Mouse (Mus musculus) adrenal gland, postnatal 10 days (tissue): ENCODE measurements around the gene Uap1. TPM values are rescaled to one million over a fixed set of nuclear protein-coding genes. Genes with fewer than 3 reads are reported as not detected.

Experiments
- DNase-seq: peaks from one replicate; pipeline ENCODE4 v3.0.0; 2021; ENCODE audit warnings: mixed read lengths
- long read RNA-seq, 2 experiments: library from polyadenylated mRNA; stranded (forward); transcript quantifications; one replicate each; pipeline ENCODE4 v2.0.0; 2021
- total RNA-seq, 2 experiments: library from RNA; stranded (reverse); gene quantifications; 2 replicates each; pipeline ENCODE4 v1.2.3; 2021

The Uap1 gene
- 10 to 100 TPM; 55.3 to 61.6 TPM for total RNA-seq
- long read RNA-seq, experiment 1, transcript Uap1-202 (10 exons, 2,311 nt) = minor isoform, 39 of 130 reads
- long read RNA-seq, experiment 1, transcript Uap1-203 (11 exons, 2,287 nt) = major isoform, 64 of 130 reads
- long read RNA-seq, experiment 1, transcript Uap1-201 (11 exons, 2,283 nt) = minor isoform, 13 of 130 reads
- long read RNA-seq, experiment 1, partial matches to known transcripts = 6 of 130 reads
- long read RNA-seq, experiment 1, other reads (novel, unspliced or antisense) = 7 of 130 reads
- long read RNA-seq, experiment 2, transcript Uap1-201 (11 exons, 2,283 nt) = minor isoform, 5 of 54 reads
- long read RNA-seq, experiment 2, transcript Uap1-203 (11 exons, 2,287 nt) = major isoform, 26 of 54 reads
- long read RNA-seq, experiment 2, transcript Uap1-202 (10 exons, 2,311 nt) = minor isoform, 18 of 54 reads
- long read RNA-seq, experiment 2, partial matches to known transcripts = 3 of 54 reads
- long read RNA-seq, experiment 2, other reads (novel, unspliced or antisense) = 1 of 54 reads

DNA sequence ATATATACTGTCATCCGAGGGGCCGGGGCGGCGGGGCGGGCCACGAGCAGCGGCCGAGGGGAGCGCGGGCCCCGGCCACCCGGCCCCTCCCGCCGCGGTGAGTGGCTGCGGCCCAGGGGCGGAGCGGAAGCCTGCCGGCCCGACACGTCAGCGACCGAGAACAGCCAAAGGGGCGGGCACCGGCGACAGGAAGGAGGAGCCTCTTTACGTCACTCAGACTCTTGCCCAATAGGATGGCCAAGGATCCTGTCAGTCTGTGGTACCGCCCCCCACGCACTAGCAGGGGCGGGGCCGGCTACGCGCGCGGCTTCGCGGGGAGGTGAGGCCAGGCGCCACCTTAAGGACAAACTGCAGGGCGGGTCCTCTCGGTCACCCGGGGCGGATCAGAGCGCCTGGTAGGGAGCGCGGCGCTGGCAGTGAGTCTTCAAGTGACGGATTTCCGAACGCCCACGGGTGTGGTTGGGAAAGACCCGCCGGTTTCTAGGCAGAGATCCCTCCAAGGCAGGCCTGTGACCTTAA, at the start of gene Uap1:
TSS of gene Uap1 (minus strand) at position 144 of the 519 bp plus-strand sequence.
- DNase-seq = peak; percentile 99

DNA sequence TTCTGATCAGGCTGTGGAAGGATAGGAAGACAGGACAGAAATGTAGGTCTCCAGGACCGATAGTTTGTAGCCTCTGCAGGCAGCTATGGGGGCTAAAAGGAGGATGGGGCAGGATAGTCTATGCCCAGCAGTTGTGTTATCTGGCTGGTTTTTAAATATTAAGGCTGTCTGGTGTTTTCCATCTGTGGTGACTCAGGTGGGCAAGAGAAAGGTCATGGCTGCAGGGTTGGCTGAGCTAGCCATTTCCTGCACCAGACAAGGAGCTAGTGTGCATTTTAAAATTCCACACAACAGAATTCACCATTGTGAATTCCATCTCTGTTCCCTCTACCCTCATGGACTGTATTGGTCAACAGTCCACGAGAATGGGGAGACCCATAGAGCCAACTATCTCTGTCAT, 48.5 kb upstream of the Uap1 start:
- no peak for DNase-seq

DNA sequence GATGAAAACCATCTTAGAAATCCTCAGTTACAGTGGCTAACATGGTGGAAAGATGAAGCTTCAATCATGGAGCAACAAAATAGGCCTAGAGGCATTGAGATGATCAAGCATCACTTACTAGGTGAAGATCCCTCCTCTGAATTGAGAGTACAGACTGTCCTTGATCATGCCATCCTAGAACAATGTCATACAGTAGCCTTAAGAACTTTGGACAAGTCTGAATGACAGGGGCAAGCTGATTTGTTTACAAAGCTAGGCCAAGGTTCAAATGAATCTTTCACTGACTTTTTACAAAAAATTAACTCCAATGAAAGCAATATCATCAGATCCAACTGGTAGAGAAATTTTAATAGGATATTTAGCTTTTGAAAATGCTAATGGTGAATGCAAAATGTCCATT, 45.6 kb upstream of the Uap1 start:
- no peak for DNase-seq

DNA sequence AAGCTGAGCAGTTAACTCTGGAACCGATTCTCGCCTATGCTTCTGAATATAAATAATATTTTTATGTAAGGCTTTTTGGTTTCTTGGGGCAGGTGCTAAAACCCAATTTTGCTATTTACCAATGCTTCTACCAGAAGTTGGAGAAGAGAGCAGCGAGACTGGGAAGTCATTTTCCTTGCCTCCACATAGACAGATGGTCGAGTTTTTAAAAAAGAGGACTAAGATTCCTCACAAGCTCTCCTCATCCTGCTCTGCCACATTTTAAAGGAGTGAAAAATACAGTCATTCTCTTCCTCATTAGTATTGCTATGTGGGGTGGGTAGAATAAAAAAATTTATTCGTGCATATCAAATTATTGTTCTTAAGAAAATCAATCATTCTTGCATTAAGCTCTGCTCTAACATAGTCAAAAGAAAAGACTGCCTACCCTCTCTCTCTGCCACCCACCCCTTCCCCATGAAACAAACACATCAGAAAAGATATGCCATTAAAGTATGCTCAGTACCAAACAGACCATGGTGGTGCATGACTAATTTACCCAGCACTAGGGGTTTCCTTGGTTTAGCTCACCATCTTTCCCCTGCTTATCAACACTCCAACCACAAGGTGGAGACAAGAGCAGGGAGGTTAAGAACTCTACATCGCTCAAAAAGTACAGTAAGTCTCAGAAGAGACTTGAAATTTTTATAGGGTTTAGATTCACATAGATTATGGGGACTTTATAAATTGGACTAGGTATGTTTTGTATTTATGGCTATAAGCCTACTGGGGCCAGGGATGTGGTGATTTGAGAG, 43.5 kb upstream of the Uap1 start:
- no peak for DNase-seq

DNA sequence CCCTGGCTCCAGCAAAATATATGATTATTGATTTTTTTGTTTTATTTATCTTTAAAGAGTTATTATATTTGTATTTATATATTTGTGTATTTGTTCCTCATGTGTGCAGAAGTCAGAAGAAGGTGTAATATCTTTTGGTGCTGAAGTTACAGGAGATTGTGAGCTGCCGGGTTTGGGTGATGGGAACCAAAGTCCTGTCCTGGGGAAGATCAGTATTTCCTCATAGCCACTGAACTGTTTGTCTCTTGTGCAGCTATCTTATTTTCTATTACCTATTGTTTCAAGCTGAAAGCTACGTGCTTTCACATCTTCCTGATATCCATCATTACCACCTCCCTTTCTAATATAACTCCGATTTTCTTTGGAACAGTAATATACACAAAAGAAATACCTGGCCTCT, 40.8 kb upstream of the Uap1 start:
- no peak for DNase-seq

DNA sequence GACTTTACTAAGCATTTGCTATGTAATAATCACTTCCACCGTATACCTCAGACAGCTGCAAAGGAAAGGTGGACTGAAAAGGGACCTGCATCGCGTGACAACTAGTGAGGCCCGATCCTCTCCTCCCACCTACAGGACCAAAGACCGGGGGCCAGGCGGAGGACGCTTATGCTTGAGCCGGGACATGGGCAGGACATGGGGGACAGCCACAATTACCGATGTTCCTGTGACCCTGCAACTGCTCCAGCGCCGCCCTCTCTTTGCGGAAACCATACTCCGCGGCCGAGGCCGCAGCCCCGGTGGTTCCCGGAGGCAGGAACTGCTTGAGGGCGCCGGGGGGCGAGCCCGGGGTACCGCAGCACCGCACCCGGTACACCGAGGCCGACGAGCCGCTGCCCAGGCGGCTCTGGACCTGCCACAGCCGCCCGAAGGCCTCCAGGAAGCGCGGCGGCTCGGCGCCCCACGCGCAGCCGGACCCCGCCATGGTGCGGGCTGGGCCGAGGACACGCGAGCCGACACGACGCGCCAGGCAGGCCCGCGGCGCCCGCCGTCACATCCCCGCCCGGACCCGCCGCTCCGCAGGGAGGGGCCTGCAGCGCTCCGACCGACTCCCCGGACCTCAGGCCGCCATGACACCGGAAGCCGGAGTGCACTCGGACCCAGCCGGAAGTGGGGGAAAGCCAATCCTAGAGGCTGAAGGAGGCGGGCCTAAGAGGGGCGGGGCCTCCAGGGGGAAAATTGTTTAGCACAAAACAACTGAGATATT, 40.2 kb upstream of the Uap1 start, which contains the start of gene Uhmk1:
TSS of gene Uhmk1 (minus strand) at position 641 of the 766 bp plus-strand sequence.
- peak; percentile 93 for DNase-seq

DNA sequence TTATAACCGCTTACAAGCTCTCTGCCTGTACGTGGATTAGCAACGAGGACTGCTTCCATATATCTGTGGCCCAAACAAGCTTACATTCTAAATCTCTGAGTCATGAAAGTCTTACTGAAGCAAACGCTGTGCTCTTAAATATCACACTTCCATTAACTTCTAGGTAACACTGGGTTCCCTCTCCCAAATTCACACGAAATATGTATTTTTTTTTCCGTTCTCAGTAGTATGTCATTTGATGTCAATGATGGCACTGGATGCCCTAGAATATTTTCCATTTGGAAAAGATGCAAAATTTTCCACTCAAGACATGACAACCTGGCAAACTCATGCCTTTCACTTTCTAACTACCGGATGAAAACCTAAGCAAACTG, 39.6 kb upstream of the Uap1 start:
- no peak for DNase-seq

DNA sequence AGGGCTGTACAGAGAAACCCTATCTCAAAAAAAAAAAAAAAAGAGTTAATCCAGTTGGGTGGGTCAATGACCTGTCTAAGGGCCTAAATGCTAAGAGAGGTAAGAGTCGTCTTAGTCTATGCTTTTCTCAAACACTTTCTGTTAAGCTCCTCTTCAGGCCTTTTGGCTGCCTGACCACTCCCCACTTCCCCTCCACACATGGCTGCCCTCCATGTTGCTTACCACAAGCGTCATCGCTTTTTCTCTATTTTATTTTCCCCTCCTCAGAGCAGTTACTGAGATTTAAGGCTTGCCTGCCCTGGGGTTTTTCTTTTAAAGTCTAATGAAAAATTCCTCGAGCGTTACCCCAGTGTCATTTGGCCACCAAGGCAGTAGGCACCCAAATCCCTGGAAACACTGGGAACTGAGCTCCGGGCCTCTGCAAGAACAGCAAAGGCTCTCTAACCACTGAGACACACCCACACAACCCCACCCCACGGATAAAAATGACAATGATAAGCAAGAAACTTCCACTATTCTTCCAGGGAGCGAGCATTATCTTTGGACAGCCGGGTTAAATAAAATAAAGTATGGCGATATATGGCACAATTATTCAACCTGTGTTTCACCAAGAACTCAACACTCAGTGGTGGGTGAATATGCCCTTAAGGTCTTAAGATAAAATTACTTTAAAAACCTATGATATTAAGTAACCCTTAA, 38.6 kb upstream of the Uap1 start:
- DNase-seq = no peak

DNA sequence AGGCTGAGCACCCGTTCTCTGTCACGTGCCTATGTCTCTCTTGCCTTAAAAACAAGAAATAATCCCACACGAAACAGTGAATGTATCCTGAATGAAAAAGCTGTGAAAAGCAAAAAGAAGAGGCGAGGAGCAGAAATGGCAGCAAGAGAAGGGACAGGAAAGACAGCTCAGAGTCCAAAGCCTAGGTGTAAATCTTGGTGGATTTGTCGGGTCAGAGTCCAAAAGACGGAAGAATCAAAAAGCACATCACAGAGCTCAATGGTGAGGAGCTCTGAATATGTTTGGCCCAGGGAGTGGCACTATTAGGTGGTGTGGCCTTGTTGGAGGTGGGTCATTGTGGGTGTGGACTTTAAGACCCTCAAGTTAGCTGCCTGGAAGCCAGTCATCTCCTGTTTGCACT, 31.6 kb upstream of the Uap1 start:
- DNase-seq = no peak

DNA sequence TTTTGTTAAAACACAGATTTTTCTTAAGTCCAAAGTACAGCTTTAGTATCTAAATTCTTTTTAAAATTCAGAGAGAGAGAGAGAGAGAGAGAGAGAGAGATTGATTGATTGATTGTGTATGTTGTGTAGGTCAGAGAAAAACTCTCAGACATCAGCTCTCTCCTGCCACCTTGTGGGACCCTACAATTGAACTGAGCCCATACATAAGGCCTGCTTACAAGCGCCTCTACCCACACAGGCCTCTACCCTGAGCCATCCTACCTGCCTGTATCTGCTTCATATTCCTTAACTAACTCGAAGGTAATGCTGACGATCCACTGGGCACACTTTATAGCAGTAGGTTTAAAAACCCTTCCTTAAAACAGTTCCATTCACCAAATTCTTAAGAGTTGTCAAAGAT, 25.6 kb upstream of the Uap1 start:
- DNase-seq = peak; percentile 40

DNA sequence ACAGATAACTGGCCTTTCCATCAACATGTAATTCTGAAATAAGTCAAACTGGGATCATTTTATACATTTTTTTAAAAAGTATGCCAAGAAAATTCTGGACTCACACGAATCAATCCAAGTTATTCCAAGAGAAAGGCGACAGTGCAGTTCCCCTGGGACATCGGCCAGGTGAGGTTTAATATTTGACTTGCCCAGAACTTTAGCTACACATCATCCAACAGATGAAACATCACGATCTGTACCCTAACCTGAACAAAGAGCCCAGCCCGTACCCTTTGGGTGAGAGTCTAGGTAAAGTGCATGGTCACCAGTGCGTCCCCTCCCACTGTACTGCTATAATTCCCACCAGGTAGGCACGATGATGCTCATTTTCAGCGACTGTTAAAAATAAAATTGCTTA, 21.5 kb upstream of the Uap1 start:
- DNase-seq = no peak

DNA sequence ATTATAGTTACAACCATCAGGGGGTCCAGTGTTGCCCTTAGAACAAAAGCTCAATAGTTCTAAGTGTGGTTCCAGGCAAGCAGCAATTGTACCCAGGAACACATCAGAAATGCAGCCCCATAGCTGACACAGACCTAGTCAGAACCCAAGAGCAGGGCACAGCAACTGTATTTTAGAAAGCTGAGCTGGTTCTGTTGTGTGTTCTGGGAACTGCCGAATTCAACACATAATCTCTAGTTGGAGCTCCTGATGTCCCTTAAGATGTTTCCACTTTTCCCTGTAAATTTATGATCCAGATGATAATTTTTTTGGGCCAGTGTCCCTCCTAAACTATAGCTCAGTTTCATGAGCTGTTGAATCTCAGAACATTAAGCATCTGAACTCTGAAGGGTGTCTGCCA, 17.2 kb upstream of the Uap1 start:
- DNase-seq = no peak

DNA sequence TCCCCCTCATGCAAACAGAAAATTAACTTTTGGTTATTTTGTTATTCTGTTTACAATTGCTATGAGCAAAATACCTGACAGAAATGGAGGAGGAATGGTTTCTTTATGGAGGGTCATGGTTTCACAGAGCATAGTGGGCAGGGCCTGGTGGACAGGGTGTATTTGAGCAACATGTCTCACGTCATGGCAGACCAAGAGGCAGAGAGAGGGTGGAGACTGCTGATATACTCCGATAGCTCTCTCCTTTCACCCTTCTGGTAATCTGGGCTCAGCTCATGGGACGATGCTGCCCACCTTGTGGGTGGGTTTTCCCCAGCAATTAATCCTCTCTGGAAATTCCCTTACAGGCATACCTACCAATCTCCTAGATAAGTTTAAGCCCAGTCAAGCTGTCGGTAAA, 15.5 kb upstream of the Uap1 start:
- no peak for DNase-seq

DNA sequence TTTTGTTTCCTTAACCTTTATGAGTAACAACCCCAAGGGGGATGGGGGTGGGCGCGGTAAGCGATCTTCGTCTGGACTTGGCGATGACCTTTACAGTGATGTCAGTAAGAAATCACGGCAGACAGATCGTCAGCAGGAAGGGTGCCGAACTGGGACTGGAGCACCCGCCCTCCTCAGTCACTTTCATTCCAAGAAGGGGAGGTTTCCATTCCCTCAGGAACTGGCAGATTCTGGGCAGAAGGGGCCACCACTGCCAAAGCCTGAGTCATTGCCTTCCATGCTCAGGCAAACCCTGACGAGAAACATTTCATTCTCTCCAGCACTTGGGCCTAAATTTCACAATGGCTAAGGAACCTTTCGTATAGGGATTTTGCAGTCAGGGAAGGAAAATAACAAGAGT, 13.8 kb upstream of the Uap1 start:
- peak; percentile 77 for DNase-seq

DNA sequence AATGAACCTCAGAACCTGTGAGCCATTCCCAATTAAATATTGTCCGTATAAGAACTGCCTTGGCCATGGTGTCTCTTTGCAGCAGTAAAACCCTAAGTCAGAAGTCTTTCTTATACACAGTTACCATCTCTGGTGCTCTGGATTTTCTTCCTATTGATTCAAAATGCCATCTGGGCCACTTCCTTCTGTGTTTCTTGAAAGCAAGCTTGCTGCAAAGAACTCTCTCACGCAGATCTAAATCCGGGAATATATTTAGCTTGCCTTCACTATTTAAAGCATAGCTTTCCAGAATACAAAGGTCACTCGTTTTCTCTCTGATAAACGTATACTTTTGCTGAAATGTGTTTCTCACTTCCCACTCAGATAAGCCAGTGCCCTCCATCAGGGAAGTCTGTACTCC, 11.8 kb upstream of the Uap1 start:
- no peak for DNase-seq

DNA sequence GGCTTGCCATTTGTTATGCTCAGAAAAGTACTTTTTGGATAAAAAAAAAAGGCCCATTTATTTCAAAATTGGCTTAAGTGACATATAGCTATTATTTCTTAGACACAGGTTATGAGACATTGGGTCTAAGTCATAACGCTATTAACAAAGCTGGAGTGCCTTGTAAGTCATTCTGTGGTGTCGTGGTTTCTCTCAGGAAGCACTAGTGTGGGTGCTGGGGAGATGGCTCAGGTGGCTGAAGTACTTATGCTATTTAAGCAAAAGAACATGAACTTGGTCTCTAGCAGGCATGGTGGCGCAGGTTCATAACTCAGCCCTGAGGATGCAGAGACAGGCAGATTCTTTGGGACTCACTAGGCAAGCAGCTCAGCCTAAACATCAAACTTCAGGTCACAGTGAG, 10.4 kb upstream of the Uap1 start:
- no peak for DNase-seq

DNA sequence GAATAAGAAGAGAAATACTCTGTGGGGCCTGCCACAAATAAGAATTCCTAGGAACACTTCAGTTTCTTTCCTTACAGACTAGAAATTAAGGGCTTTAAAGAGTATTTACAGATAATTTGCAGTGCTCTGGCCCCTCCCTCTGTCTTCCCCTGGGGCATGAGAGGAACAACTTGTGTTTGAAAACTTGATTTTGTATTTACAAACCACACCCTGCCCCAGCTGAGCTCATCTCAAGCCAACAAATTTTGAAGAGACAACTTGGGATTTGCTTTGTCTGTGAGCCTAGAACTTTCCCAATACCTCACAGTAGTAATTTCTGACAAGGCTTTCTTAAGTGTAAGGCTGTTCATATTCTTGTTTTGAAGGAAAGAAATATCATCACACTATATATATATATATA, 7.9 kb upstream of the Uap1 start:
- no peak for DNase-seq

DNA sequence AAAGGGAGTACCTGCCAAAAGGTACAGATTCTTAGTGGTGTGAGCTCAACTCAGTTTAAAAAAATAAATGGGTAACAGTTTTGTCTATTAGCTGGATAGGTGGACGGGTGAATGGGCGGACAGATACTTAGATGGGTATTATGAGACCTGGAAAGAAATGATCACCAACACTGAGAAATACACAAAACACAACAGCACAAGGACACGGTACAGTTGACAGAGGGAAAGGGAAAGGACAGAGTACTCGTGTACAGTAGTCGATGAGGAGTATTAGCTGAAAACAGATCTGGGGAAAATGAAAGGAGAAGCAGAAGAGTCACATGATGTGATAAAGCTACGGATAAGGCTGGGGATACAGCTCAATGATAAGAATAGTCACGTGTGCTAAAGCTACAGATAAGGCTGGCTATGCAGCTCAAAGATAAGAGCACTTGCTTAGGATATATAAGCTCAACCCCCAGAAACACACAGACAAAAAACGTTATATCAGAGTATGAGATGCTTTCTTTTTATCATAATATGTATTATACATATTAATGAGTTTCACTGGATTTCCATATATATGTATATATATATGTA, 2.0 kb upstream of the Uap1 start:
- no peak for DNase-seq

DNA sequence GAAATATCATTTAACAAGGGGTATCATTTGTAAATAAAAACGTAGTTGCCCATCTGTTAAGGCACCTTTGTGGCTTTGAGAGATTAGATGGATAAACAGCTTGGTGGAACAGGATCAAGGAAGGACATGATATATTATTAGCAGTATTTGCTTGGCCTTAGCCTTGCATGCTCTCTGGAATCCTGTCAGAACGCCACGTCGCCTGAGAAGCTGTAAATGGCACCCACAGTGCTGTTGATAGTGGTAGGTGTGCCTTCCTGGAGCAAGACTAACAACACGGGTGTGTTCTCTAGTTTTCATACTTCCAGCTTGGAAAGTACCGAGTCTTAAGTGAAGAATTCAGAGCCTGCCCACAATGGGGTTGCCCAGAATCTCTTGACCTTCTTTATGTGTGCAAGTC, 1.1 kb upstream of the Uap1 start:
- DNase-seq = no peak

DNA sequence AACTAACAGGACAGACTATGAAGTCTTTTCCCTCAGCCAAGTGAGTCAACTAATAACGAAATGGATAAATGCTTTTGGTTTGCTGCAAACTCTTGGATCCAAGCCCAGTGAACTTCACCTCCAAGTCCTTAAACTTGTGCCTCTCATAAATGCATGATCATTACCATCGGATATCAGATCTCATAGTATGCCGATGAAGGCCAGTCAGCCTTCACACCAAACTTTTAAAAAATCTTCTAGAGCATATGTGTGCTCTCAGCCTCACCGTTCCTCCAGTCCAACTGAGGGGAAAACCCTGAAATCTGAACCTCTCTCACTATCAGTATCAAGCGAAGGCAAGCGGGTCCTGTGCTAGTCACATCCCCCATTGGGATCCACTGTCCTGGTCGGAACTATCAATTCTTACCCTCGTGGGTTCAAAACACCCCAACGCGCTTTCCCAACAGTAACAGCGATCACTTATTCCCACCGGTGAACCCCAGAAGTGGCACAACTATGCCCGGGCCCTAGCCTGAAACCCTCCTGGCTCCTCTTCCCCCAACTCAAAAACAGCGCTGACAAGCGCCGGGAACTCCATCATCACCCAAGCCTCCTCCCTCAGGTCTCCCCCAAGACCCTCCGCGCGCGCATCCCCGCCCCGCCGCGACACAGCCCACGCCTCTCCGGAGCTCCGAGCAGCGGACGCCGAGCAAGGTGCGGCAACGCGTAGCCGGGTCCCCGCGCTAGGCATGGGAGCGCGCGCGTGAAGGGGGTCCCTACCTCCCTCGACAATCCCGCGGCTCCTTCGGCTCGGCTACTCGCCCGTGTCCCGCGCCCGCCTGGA, 555 bp downstream of the Uap1 start:
- DNase-seq = peak; percentile 50

DNA sequence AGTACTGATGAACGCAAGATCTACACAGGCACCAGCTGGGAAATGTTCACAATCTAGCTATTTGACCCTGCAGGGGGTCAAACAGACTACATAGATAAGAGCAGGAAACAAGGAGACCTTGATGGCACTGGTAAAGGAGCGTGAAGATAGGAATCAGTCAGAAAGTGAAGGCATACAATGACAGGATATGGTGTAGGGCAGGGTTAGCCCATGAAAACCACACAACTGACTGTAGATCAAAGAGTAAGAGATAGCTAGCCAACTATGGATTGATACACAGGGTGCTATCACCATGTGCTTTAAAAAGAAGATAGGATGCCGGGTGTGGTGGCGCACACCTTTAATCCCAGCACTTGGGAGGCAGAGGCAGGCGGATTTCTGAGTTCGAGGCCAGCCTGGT, 7.0 kb downstream of the Uap1 start:
- DNase-seq = no peak
